Mouse (Mus musculus) lung, postnatal 4 days (tissue): ENCODE measurements at regions not wholly inside any gene's neighbourhood (a gene's known extent, or its start where the extent isn't known, plus 50 kb on each side); places are given as distances from the start of the nearest gene placed in this dataset.

Source experiments
- DNase-seq, 2 experiments: peaks; one replicate each; pipeline ENCODE4 v3.0.0; 2021

DNA sequence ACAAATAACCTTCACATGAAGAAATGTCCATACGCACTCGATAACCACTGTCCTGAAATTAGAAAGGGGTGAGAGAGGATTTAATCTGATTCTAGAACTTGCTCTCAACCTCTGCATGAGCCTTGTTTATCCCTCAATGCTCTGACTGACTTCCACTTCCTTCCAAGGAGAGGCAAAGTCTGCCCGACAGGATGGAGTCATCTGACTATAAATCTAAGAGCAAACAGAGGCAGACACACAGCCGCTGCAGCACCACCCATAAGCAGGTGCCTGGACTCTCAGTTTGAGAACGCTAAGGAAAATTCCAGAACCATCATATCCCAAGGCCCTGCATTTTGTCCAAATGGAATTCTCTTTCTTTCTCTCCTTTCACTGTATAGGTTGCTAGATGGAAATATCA is 247.7 kb upstream of the 1700056E22Rik start:
- peak in 1 of 2 experiments; percentile 20 for DNase-seq

DNA sequence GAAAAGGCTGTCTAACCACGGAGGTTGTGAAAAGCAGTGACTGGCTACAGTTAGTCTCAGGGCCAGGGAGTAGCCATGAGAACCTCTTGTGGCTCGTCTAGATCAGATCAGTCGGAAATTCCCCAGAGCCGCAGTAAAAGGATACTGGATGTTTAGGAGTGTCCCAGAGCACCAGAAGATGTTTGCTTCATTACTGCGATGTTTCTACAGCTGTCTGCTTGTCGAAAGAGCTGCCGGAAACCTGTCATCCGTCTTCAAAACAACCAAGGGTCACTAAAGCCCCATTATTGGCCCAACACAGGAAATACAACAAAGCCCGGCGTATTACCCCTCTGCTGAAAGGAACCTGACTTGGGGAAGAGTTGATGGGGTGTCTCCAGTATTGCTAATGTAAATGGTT is 245.2 kb upstream of the 1700056E22Rik start:
- peak; percentile 45 for DNase-seq

DNA sequence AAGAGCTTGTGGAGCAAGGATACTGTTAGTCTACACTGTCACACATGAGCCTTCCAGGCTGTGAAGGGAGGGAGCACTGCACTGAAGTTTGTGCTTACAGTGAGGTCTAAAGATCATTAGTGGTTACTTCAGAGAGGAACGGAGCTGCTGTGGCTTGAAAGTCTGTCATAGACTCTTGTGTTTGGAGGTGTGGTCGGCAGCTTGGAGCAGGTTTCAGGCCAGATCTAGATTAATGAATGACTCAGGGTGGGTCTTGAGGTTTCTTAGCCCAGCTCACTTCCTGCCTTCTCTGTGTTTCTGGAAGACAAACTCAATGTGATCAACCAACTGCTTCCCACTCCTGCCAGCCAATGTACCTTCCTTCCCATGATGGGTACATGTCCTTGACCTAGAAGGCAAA is 242.9 kb upstream of the 1700056E22Rik start:
- DNase-seq, result no peak

DNA sequence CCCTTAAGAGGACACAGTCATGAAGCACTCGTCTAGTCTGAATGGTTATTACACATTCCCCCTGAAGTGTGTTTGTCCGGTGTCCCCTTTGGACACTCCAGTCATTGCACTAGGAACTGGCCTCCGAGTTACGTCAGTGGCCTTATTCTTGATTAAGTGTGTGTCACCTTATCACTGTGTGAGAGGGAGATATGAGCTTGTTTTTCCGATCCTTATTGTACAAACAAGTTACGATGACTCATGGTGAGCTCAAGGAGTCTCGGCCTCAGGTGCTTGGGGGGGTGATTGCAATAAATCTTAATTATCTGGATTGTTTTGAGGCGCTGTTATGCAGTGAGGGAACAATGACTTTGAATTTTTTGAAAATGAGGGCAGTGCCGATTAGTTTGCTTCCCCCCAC is 241.8 kb upstream of the 1700056E22Rik start:
- no peak for DNase-seq

DNA sequence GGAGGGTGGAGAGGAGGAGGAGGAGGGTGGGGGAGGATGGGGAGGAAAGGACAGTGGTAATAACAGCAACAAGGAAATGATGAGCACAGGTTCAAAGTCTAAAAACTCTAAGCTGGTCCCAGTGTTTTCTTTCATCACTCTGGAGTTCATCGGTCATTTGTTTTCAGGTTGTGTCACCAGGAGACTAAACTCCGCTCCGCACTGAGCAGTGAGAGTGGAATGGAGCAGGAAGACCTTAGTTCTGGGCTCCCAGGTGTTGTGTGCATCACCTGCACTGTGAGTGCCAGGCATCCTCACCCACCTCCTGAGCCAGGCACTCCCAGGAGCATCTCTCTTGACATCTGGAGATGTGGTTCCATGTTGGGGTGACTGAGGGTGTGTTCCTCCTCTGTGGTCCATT is 241.3 kb upstream of the 1700056E22Rik start:
- DNase-seq, result no peak

DNA sequence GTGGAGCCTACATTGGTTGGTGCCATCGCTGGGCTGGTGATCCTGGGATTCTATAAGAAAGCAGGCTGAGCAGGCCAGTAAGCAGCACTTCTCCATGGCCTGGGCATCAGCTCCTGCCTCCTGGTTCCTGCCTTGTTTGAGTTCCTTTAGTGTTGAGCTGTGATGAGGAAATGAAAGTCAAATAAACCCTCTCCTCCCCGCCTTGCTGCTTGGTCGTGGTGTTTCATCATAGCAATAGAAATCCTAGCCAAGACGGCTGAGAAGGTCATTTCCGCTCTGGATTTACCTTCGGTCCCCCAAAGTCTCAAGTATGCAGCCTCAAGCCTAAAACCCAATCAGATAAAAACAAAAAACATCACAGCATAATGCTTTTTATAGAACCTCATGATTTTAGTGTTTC is 240.6 kb upstream of the 1700056E22Rik start:
- DNase-seq, result no peak

DNA sequence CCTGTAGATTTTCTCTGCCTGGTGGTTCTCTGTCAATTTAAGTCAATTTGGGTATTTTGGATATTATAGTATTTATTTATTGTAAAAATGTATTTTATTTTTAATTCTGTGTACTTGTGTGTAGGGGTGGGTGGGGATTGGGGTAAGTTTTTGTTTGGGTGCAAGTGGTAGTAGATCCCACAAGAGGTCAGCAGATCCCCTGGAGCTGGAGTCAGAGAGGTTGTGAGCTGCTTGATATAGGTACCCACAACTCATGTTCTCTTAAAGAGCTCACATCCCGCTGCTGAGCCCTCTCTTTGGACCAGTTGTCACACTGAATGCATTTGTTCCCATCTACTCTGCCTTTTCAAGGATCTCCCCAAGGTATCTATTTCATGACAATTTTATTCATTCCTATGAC is 239.6 kb upstream of the 1700056E22Rik start:
- no peak for DNase-seq

DNA sequence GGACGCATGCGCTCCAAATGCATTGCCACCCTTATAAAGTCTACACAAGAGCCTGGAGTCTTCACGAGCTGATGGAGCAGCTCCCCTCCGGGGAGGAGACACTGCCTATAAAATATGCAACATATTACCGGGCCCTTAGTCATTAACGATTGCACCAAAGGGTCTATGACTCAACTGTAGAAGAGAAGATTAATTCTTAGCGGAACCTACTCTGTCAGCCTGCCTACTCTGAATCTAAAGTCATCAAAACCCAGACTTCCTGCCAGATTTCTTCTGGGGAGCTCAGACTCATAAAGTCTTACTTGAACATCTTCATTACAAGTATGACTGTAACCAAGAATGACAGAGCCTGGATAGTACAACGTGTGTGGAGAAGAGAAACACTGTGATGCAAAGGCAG is 237.2 kb upstream of the 1700056E22Rik start:
- no peak for DNase-seq

DNA sequence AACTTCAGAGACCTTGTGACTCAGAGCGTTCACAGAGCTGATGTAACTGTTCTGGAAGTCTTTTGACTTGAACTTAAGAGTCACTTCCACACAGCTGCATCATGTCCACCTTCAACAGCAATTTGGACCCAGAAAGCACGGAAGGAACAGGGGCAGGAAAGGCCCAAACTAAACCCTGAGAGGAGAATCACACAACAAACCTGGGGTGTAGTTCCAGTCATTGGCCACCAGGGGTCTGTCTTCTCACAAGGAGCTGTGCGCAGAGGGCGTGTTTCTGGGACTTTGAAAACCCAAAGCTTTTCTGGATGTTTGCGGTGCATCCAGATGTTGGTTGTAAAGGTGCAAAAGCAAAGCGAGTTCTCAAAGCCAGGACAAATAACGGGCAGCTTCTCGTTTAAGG is 231.9 kb upstream of the 1700056E22Rik start:
- DNase-seq, result peak; percentile 74 to 75

DNA sequence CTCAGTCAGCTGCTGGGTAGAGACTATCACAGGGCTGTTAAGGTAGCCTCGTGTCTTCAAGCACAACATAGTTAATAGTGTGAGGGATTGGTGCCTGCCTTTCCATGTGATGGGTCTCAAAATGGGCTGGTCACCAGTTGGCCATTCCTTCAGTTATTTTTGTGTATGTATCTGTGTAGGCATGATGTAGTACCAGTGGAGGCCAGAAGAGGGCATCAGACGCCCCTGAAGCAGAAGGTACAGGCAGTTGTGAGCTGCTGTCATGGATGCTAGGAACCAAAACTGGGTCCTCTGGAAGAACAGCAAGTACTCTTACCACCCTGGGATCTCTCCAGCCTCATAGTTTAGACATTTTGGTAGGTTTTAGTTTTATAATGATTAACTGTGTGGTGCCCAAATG is 228.9 kb upstream of the 1700056E22Rik start:
- DNase-seq, result no peak

DNA sequence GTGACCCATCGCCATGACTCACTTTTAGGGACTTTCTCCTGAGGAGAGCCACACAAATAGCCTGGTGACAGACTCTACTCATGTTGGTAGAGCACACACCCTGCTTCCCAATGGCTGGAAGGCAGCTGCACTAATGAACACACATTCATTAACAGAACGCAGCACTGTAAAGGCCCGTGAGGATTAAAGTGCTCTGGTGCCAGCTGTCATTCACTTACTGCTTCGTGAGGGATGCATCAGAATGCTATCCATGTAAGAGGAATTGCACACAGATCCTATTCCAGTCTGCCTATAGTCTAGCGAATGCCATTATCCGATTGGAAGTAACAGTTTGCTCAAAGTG is 227.3 kb upstream of the 1700056E22Rik start:
- DNase-seq, result no peak

DNA sequence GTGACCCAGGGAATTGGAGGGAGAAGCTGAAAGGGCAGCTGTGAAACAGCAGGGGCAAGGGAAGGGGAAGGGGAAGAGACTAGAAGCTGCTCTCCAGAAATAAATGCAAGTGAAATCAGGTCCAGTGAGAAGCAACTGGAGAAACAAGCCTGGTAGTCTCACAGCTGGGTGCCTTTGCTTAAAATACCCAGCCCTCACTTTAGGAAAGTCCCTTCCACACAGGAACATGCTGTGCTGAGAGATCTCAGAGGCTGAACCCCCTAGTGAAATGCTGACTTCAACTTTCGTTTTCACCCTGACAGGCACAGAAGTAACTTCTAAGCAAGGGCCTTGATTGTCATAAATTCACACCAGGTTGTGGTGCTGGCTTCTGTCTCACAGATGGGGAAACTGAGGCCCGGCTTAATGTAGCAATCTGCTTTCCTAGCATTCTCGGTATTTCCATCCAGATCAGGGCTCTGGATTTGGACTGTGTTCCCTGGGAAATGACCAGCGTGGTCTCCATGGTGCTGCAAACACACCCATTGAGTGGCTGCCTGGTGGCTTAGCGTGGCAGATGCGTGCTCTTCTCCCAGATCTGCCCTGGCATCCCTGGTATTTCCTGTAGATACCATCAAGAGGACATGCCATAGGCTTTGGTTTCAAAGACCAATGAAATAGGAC is 226.8 kb upstream of the 1700056E22Rik start:
- no peak for DNase-seq

DNA sequence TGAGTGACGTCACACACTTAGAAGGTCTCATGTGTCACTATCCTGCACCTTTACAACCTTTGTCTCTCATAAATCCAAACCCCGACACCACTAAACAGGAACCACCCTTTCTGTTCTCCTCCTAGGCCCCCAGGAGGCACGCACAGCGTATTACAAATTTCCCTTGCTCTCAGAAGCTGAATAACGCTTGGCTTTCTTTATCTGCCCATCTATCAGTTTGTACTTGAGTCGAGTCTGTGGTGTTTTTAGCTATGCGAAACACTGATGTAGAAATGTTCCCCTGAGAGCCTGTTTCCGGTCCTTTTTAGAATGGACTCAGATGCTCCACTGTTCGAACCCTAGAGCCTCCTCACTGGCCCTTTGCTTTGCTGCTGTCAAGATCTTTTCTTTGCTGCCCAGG is 225.8 kb upstream of the 1700056E22Rik start:
- no peak for DNase-seq

DNA sequence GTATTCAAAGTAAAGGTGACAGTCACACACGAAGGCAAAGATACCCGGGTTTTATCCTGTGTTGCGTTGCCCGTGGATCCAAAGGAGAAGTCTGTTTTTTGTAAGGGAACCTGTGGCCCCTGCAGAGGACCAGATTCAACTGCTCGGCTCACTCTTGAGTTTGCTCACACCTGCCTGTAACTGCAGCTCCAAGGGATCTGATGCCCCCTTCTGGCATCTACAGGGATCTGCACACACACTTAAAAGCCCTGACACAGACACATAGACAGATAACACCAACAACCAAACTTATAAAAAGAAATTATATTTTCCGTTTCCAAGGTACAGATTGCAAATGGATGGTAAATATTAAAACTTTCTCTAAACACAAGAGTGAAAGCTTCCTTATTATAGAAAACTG is 223.3 kb upstream of the 1700056E22Rik start:
- no peak for DNase-seq

DNA sequence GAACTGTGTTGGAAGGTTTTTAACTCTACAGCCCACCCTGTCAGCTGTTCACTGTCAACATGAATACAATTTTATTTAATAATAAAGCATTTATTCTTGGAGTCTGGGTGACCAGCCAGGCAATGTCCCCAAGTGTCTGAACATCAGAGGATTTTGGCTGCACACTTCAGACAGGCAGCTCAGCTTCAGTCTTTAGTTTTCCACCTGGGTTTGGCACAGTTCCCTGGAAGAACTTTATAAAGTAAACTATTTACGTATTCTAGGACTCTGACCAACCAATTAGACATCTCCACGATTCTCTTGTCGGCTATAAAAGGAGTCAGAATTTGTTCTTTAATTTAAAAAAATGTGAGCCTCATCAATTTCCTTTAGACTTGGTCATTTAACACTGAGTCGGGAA is 220.8 kb upstream of the 1700056E22Rik start:
- DNase-seq, result no peak

DNA sequence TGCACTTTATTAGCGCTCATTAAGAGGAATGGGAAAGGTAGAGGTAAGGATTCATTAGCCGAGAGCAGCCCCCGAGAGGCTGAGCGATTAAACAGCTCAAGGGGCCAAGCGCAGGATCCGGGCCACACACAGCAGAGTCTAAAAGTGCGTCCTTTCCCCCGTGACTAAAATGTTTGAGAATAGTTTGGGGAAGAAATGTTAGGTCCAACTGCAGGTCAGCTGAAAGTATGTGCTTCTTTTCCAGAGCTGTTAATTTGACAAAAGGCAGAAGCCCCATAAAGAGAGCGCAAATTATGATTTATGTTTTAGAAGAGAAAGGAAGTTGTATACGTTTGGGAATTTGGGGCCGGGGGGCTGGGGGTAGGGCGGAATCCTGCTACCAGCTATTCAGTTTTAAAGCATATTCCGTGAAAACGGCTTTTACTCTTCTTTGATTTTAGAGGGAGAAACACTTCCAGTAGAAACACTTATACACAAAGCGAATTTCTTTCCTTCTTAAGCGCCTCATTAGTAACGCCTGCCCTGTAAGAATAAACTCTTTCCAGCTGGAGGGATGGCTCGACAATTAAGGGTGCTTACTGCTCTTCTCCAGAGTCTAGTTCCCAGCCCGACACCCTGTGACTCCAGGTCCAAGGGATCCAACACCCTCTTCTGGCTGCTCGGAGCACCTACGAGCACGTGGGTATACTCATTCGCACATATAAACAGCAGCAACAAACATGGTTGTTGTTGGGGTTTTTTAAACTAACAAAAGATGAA is 210.8 kb upstream of the 1700056E22Rik start:
- DNase-seq, result no peak

DNA sequence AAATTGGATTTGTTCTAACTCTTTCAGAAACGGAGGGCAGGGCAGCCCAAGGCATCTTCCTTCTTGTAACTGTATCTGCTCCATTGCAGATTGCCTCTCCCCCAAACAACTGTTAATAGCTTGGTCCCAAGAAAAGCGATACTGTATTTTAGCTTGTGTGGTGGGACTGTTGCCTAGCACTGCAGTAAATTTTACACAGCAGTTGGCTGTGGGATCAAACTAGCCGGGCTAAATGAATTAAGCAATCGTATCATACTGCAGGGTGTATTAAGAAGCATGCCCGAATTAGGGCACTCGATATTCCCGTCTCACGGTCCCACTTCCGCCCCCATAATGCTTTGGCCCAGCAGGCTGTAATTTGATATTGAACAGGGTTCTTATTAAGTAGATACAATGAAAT is 210.2 kb upstream of the 1700056E22Rik start:
- DNase-seq, result no peak

DNA sequence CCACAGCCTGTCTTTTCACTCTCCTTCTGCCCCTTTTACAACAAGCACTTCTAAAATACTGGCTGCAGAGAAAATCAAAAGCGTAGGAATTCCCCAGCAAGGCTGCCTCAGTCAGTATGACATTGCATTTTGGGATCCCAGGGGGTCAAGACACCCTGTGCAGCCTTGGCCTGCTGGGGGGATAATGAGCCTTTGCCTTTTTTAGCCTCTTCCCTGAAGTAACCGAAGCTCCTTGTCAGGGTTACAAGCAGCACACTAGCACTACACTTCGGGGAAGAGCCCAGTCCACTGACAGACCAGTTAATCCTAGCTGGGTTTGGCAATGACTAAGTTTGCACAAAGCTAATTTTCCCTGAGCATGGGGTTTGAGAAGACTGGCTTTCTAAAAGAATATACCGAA is 207.7 kb upstream of the 1700056E22Rik start:
- DNase-seq, result no peak

DNA sequence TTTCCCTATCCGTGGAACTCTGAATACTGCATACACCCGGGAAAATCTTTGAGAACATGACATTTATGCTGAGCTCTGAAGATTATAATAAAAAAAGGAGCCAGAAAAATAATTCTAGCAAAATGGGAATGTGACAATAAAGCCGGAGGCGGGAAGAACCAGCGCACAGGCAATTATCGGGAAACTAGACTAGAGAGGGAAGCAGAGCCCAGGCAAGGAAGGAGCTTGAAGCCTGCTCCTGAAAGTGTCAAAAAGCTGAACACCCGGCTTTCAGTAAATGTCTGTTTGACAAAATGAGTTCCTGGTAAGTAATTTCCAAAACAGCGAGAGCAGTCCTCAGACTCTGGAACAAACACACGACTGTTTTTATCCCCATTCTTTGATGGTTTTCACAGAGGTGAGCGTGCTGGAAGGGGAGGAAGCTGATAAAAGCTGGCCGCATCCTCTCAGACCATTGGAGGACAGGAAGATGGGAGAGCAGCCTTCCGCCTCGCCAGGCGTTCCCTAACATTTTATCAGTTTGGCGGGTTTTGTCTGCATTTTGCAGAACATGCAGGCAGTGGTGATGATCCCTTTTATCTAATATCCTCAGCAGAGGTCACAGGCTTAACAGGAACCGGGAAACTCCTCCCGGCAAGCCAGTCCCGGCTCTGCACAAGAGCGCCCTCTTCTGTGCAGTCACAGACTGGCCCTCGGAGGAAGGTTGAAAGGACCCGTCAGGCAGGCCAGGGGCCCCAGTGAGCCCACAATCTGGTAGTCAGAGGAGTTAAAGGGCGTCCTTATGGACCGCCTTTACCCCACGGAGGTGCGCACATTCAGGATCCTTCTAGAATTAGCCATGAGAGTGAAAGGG is 201.3 kb upstream of the 1700056E22Rik start:
- DNase-seq, result peak; percentile 79 to 82

DNA sequence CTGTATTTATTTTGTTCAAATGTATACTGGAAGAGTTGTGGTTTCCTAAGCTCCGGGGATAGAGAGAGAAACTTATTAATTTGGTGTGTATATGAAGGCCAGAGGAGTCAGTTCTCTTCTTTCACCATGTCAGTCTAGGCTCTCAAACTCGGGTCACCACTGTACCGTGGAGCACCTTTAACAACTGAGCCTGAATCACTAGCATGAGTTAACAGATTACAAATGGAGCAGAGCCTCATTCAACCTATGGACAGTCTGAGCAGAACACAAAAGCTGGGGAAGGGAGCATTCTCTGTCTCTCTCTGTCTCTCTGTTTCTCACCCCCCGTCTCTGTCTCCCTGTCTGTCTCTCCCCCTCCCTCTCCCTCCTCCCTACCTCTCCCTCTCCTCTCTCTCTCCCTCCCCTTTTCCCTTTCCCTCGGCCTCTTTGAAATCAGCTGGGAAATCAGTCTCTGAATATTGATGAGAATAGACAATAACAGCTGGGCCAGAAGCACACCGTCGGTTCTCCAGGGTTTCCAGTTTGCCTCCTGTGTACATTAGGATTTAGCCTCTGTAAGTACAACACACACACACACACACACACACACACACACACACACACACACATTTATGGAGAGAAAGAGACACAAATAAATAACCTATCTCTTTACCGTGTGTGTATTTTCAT is 200.4 kb upstream of the 1700056E22Rik start:
- DNase-seq, result no peak

DNA sequence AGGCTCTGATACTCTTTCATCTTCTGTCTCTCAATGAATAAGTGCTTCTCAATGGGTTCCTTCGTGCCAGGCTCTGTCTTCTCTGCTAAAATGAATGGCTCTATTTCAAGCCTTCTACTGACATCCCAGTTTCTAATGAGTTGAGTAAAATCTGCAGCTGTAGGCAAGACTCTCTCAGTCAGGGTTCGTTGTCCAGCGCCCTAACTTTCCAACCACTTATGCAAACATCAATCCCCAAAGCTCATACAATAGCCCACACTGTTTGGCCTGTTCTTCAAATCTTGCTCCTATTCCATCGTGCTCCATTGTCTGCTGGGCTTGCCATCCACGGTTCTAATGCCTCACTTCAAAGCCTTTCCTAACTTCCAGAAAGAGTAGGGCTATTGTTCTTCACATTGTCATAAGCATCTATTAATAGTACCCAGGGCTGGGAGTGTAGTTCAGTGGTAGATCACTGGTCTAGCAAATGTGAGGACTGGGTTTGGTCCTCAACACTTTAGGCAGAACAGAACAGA is 199.7 kb upstream of the 1700056E22Rik start:
- DNase-seq, result no peak

DNA sequence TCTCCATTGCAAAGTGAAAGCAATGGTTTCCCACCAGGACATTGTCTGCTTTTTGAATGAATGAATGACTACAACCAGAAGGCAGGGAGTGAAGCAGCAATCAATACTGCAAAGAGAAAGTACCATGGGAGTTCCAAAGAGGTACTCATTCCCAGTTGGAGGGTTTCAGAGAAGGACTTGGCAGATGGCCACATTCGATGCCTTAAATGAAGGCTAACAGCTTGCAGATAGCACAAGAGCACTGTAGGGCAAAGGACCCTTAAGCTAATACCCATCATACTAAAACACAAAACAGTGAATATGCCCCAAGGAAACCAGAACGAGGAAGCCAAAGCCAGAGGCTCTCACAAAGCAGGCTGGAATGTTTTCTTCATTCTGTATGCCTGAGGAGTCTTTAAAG is 188.2 kb upstream of the 1700056E22Rik start:
- DNase-seq, result peak in 1 of 2 experiments; percentile 7

DNA sequence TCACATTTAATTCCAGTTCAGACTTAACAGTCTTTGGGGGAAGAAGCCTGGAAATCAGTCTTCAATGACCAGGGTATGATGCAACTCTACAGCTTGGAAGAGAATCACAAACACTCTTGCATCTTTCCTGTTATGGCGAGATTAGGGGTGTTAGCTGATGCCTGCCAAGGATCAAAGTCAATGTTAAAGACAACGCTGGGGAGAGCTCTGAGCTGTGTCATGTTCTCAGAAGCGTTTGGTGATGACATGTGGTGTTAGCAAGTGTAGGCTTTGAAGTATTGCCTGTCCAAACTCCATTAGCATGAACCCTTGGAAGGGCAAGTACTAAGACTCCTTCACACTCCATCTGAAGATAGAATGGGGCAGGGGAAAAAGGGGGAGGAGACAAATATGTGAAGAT is 187.7 kb upstream of the 1700056E22Rik start:
- peak; percentile 63 to 75 for DNase-seq
